Mouse (Mus musculus) G1E (cell line): ENCODE data around the gene Nrm. TPM values are rescaled to one million over a fixed set of nuclear protein-coding genes. Genes with fewer than 3 reads are reported as not detected.
A peak's percentile ranks its signal among the peaks of the same experiment; 100 is the strongest.

Source experiments
- ATAC-seq: 2 replicates; pipeline ENCODE4 v1.8.0; 2016; ENCODE audit warnings: mild to moderate bottlenecking; ENCODE audit not compliant: insufficient number of reproducible peaks, poor library complexity, low FRiP score, severe bottlenecking; ENCODE audit errors: extremely low read depth
- DNase-seq: peaks from one replicate; pipeline ENCODE4 v3.0.0; 2012; ENCODE audit warnings: low spot score
- H3K27me3 ChIP-seq: 2 replicates; pipeline ENCODE4 v1.6.1; 2012; ENCODE audit warnings: mild to moderate bottlenecking, low read length, inconsistent platforms; ENCODE audit not compliant: insufficient read depth
- H3K36me3 ChIP-seq: replicated peaks from 2 replicates; pipeline ENCODE3; 2012; ENCODE audit warnings: mild to moderate bottlenecking, inconsistent platforms
- H3K4me1 ChIP-seq: 2 replicates; pipeline ENCODE4 v1.6.1; 2012; ENCODE audit warnings: low read depth, low read length, inconsistent platforms, mixed read lengths; ENCODE audit not compliant: insufficient read depth
- H3K4me3 ChIP-seq: 2 replicates; pipeline ENCODE4 v1.5.1; 2012; ENCODE audit warnings: low read depth, mild to moderate bottlenecking, inconsistent platforms, low read length, moderate library complexity, mixed read lengths
- H3K9me3 ChIP-seq: replicated peaks from 2 replicates; pipeline ENCODE4 v1.6.1; 2012; ENCODE audit warnings: inconsistent platforms
- CTCF ChIP-seq: IDR thresholded peaks from 2 replicates; pipeline ENCODE4 v1.5.1; 2012; ENCODE audit warnings: low read depth, low read length, inconsistent platforms, mixed read lengths
- GATA1 ChIP-seq: IDR thresholded peaks from 2 replicates; pipeline ENCODE4 v1.6.1; 2012; ENCODE audit warnings: borderline replicate concordance, low read length, inconsistent platforms, mixed read lengths
- GATA2 ChIP-seq: IDR thresholded peaks from 2 replicates; pipeline ENCODE4 v1.6.1; 2012; ENCODE audit warnings: low read depth, low read length, inconsistent platforms, borderline replicate concordance
- POLR2AphosphoS5 ChIP-seq: IDR thresholded peaks from 2 replicates; pipeline ENCODE4 v1.6.1; 2012; ENCODE audit warnings: low read depth, low read length, inconsistent platforms; ENCODE audit not compliant: insufficient replicate concordance
- TAL1 ChIP-seq: conservative IDR thresholded peaks from 2 replicates; pipeline ENCODE4 v1.6.1; 2012; ENCODE audit warnings: low read depth, low read length, inconsistent platforms, mixed read lengths
- polyA plus RNA-seq: library from polyadenylated mRNA; stranded (reverse); fragments of >175 nt; gene quantifications from 2 replicates; pipeline ENCODE4 v1.2.3, GENCODE M21; 2012
- total RNA-seq, 2 experiments: library from RNA; stranded (forward) in 1 of 2; stranded (reverse) in 1 of 2; fragments of 200-1000 nt in 1 of 2; fragments of >200 nt in 1 of 2; fragmentation: Nextera tagmentation in 1 of 2; gene quantifications; 2 replicates each; pipeline ENCODE4 v1.2.3; 2014 to 2017

The Nrm gene
- total and polyA plus RNA-seq, 3 experiments = 33.1 to 59.9 (median 51.0) TPM

DNA sequence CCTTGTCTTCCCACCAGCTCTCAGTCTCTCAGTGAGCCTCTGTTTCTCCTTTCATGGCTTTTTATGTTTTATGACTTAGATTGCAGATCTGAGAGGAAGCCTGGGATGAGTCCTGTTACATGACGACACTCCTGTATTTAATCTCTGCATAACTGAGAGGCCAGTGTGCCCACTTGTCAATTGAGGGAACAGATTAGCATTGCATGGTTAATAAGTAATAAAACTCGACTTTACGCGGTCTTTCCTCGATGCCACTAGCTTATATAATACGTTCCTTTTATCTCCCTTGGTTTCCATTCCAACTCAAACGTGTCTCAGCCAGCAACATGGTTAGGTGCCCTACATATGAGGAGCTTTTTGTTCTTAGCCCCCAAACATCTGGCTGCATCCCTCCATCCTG is 45.3 kb upstream of the Nrm start:
- Histone ChIP-seq H3K9me3 (no peaks in the 10 kb centered on the region), H3K27me3 (no peaks in the 10 kb centered on the region), H3K4me1 (peaks cover 70% of the 10 kb centered on the region), H3K36me3 (no peaks in the 10 kb centered on the region), H3K4me3 (no peak overlapping the region)
- ATAC-seq (no peak), DNase-seq (no peak)
- TF ChIP-seq TAL1 (no peak), CTCF (no peak), GATA1 (no peak), POLR2AphosphoS5 (no peak), GATA2 (no peak)

GRCm38 (mm10) chr17:35816686-35817085 is 44.4 kb upstream of the Nrm start:
- no peak for TF ChIP-seq GATA2
- no peak for TF ChIP-seq TAL1
- TF ChIP-seq GATA1 = no peak
- no peak for TF ChIP-seq CTCF
- TF ChIP-seq POLR2AphosphoS5 = no peak
- Histone ChIP-seq H3K4me3 (no peak overlapping the region), H3K9me3 (no peaks in the 10 kb centered on the region), H3K36me3 (no peaks in the 10 kb centered on the region), H3K27me3 (no peaks in the 10 kb centered on the region), H3K4me1 (peaks cover 69% of the 10 kb centered on the region)
- DNase-seq (no peak), ATAC-seq (no peak)

GRCm38 (mm10) chr17:35817226-35817625 is 43.9 kb upstream of the Nrm start:
- no peak for ATAC-seq
- no peak for TF ChIP-seq POLR2AphosphoS5
- TF ChIP-seq GATA2 = no peak
- no peak for TF ChIP-seq TAL1
- no peak for TF ChIP-seq GATA1
- no peak for TF ChIP-seq CTCF
- H3K4me3 ChIP-seq = no peak overlapping the region
- peaks cover 3% of the 10 kb centered on the region for H3K36me3 ChIP-seq
- no peak for DNase-seq
- H3K27me3 ChIP-seq = no peaks in the 10 kb centered on the region
- peaks cover 67% of the 10 kb centered on the region for H3K4me1 ChIP-seq
- no peaks in the 10 kb centered on the region for H3K9me3 ChIP-seq

DNA sequence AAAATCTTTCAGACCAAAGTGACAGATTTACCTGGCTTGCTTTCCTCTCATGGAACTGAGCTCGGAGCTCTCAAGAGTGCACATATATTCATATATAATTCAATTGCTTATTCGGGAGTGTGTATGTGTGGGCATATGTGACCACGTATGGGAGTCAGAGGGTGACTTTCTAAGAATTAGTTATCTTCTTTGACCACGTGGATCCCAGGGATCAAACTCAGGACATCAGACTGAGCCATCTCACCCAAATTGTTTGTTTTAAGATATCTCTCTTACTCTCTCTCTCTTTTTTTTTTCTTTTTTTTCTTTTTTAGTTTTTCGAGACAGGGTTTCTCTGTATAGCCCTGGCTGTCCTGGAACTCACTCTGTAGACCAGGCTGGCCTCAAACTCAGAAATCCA is 41.0 kb upstream of the Nrm start:
- ATAC-seq (no peak), DNase-seq (no peak)
- peaks cover 58% of the 10 kb centered on the region for H3K4me1 ChIP-seq
- H3K36me3 ChIP-seq = peaks cover 16% of the 10 kb centered on the region
- TF ChIP-seq POLR2AphosphoS5 (no peak), GATA1 (no peak), TAL1 (no peak), CTCF (no peak), GATA2 (no peak)
- peaks cover 8% of the 10 kb centered on the region for H3K9me3 ChIP-seq
- no peaks in the 10 kb centered on the region for H3K27me3 ChIP-seq
- no peak overlapping the region for H3K4me3 ChIP-seq

DNA sequence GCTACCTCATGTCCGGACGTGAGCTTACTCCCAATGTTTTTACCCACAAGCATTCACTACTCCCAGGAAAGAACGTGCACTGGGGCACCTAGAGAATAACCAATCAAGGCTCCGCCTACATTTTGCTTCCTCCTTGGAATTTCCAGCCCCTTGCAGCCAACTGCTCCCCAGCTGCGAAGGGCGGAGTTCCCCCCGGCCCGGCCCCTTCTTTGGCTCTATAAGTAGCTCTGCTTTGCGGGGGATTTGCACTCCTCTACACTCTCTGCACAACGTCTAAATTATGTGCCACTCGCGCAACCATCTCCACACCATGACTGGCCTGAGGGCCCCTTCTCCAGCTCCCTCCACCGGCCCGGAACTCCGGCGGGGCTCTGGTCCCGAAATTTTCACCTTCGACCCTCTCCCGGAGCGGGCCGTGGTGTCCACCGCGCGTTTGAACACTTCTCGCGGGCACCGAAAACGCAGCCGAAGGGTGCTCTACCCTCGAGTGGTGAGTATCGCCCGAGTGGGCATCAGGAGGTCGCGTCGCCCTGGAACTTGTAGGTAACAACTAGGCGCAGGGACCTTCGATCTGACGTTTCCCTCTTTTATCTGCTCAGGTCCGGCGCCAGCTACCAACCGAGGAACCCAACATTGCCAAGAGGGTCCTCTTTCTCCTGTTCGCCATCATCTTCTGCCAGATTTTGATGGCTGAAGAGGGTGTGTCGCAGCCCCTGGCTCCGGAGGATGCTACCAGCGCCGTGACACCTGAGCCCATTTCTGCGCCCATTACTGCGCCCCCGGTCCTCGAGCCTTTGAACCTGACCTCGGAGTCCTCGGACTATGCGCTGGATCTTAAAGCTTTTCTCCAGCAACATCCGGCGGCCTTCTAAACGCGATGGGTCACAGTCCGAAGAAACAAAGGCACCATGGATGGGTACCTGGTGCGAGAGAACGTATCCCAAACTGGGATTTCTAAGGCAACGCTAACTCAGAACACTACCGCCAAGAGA is 39.4 kb upstream of the Nrm start, which contains the start of gene Ier3:
Gene Ier3, plus strand, starts transcription at position 246 of the 992 bp plus-strand sequence.
- peak within 1 kb of the TSS; percentile 87 for H3K4me3 ChIP-seq
- H3K27me3 ChIP-seq = no peaks in the 10 kb centered on the region
- peaks cover 65% of the 10 kb centered on the region for H3K4me1 ChIP-seq
- ATAC-seq (0 out of 2 replicates have a peak, but pooled peaks have one; percentile 17), DNase-seq (peak; percentile 71)
- H3K9me3 ChIP-seq = peaks cover 8% of the 10 kb centered on the region
- peaks cover 32% of the 10 kb centered on the region for H3K36me3 ChIP-seq
- peak; percentile 92 for TF ChIP-seq POLR2AphosphoS5
- TF ChIP-seq CTCF = no peak
- no peak for TF ChIP-seq GATA1

GRCm38 (mm10) chr17:35822564-35822963 is 38.6 kb upstream of the Nrm start:
- TF ChIP-seq GATA2 (no peak), GATA1 (no peak), POLR2AphosphoS5 (no peak), CTCF (no peak), TAL1 (no peak)
- no peak for DNase-seq
- Histone ChIP-seq H3K4me3 (peak overlapping the region; percentile 87), H3K36me3 (peaks cover 41% of the 10 kb centered on the region), H3K9me3 (peaks cover 8% of the 10 kb centered on the region), H3K27me3 (no peaks in the 10 kb centered on the region), H3K4me1 (peaks cover 69% of the 10 kb centered on the region)
- no peak for ATAC-seq
